Mouse (Mus musculus) erythroblast, embryonic 14.5 days (primary cell): ENCODE measurements around the gene Dyrk1a. TPM values are rescaled to one million over a fixed set of nuclear protein-coding genes. Genes with fewer than 3 reads are reported as not detected.

Source experiments
- H3K27me3 ChIP-seq: 2 replicates; pipeline ENCODE4 v1.6.1; 2012; ENCODE audit warnings: inconsistent platforms; ENCODE audit not compliant: control insufficient read depth
- H3K36me3 ChIP-seq: 2 replicates; pipeline ENCODE4 v1.6.1; 2012; ENCODE audit warnings: mild to moderate bottlenecking, inconsistent platforms; ENCODE audit not compliant: control insufficient read depth
- H3K4me1 ChIP-seq: 2 replicates; pipeline ENCODE4 v1.6.1; 2012; ENCODE audit warnings: inconsistent platforms; ENCODE audit not compliant: control insufficient read depth
- H3K4me3 ChIP-seq: replicated peaks from 2 replicates; pipeline ENCODE3; 2012; ENCODE audit warnings: moderate library complexity, mild to moderate bottlenecking, inconsistent platforms
- H3K9me3 ChIP-seq: 2 replicates; pipeline ENCODE4 v1.6.1; 2012; ENCODE audit warnings: low read length, inconsistent platforms, mixed read lengths; ENCODE audit not compliant: control insufficient read depth
- GATA1 ChIP-seq: IDR thresholded peaks from 2 replicates; pipeline ENCODE4 v1.6.1; 2012; ENCODE audit warnings: low read length, inconsistent platforms, mixed read lengths
- TAL1 ChIP-seq: IDR thresholded peaks from 3 replicates; pipeline ENCODE4 v1.6.1; 2012; ENCODE audit warnings: low read length, inconsistent platforms, mixed read lengths
- polyA plus RNA-seq: library from polyadenylated mRNA; stranded (reverse); fragments of >175 nt; gene quantifications from 2 replicates; pipeline ENCODE4 v1.2.3, GENCODE M21; 2012

Gene Dyrk1a
- polyA plus RNA-seq, 1 experiment: 2.2 TPM

DNA sequence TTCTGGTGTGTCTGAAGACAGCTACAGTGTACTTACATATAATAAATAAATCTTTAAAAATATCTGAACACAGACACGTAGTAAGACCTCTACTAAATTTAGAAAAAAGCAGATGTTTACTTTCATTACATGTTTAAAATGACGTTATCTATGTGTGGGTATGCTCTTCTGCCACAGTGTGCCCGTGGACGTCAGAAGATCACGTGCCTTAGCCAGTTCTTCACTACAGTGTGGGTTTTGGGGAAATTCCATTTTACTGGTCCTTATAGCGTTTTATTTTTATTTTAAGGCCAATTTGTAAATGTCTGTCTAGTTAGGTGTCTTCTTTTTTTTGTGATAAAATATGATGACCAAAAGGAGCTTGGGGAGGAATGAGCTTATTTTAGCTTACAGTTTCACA lies 47.4 kb downstream of the Dyrk1a start:
- H3K27me3 ChIP-seq: no peaks in the 10 kb centered on the region
- peaks cover 82% of the 10 kb centered on the region for H3K36me3 ChIP-seq
- no peaks in the 10 kb centered on the region for H3K9me3 ChIP-seq
- no peak overlapping the region for H3K4me3 ChIP-seq
- H3K4me1 ChIP-seq: peaks cover 3% of the 10 kb centered on the region
- TF ChIP-seq GATA1 (no peak), TAL1 (no peak)

DNA sequence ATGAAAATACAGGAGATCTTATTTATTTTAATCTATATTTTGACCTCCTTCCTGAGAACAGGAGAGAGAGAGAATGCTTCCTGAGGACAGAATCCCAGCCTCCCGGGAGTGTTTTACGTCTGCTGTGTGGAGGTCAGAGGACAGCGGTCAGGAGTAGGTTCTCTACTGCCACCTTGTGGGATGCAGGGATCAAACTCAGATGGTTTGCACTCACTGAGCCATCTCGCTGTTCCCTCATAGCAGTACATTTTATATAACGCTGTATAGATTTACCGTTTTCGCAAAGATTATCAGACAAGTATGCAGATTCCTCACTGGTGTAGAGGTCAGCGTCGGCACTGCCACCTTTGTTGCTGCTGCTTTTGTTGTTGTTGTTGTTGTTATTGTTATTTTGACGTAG lies 48.7 kb downstream of the Dyrk1a start:
- peaks cover 77% of the 10 kb centered on the region for H3K36me3 ChIP-seq

DNA sequence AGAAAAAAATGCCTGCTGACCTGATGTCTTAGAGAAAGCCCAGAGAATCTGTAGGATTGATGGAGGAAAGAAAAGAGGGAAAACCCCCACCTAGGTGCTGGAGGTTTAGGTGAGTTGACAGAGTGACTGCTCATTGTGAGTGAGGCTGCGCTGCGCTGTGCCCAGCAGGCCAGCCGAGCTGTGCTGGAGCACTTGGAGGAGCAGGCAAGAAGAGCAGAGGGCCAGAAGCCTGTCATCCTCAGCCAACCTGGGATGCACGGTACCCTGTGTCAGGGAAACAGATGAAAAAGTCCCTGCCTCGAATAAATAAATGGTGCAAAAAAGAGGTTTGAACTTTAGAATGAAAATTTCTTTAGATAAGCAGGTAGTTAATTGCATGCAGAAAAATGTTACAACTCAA lies 49.5 kb downstream of the Dyrk1a start:
- H3K4me3 ChIP-seq: no peak overlapping the region
- TF ChIP-seq GATA1 (no peak), TAL1 (no peak)
- peaks cover 3% of the 10 kb centered on the region for H3K4me1 ChIP-seq
- H3K36me3 ChIP-seq: peaks cover 72% of the 10 kb centered on the region
- no peaks in the 10 kb centered on the region for H3K27me3 ChIP-seq
- H3K9me3 ChIP-seq: no peaks in the 10 kb centered on the region

More for the DNA sequence above, 48.7 kb downstream of the Dyrk1a start:
- Histone ChIP-seq H3K4me3 (no peak overlapping the region), H3K9me3 (no peaks in the 10 kb centered on the region), H3K27me3 (no peaks in the 10 kb centered on the region), H3K4me1 (peaks cover 3% of the 10 kb centered on the region)
- no peak for TF ChIP-seq GATA1
- no peak for TF ChIP-seq TAL1

DNA sequence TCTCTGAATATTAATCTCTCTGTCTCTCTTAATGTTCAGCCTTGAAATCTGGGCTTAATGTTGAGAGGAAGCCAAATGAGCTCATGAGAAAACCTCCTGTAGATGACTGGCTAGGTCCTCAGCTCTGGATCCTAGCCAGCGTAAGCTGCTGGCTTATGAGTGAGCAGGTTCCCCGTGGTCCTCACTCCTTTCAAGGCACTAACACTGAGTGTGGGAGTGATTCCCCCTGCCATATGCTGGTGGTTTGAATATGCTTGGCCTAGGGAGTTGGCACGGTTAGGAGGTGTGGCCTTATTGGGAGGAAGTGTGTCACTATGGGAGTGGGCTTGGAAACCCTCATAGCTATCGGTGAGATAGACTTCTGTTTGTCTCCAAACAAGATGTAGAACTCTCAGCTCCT lies 55.1 kb downstream of the Dyrk1a start:
- peaks cover 51% of the 10 kb centered on the region for H3K36me3 ChIP-seq
- no peaks in the 10 kb centered on the region for H3K9me3 ChIP-seq
- no peak overlapping the region for H3K4me3 ChIP-seq
- peaks cover 26% of the 10 kb centered on the region for H3K4me1 ChIP-seq
- H3K27me3 ChIP-seq: no peaks in the 10 kb centered on the region
- TF ChIP-seq TAL1 (no peak), GATA1 (no peak)

DNA sequence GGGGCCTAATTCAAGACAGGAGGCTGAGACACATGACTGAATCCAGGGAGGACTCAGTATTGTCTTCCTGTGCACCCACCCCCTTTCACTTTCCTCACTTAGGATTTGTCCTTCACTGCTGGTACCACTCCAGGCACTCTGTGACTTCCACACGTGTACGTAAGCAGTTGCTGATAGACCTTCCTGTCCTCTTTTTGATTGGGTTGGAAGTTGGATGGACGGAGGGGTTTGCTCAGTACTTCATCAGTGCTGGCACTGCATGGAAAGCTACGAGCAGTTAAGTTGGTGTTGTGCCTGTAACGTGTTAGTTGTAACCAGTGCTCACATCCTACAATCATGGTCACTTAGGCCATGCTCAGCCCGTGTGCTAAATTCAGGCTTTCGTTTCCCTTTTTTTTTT lies 55.8 kb downstream of the Dyrk1a start:
- H3K4me3 ChIP-seq: no peak overlapping the region

DNA sequence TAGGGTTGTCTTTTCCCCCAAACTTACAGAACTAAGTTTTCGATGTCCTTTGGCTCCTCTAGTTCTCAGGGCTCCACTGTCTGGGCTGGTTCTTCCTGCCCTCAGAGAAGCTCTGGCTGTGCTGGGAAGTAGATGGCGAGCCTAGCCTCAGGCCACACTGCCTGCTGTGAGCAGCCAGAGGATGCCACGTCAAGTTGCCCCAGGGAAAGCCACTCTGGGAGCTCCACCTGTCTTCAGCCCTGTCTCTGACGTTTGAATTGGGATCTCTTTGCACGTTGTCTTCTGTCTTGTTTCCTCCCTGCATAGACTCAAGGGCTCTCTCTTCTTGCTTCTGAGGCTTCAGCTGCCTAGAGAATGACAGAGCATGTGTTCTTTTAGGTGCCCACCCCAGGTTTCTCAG lies 57.9 kb downstream of the Dyrk1a start:
- peaks cover 37% of the 10 kb centered on the region for H3K4me1 ChIP-seq
- H3K36me3 ChIP-seq: peaks cover 27% of the 10 kb centered on the region
- H3K27me3 ChIP-seq: no peaks in the 10 kb centered on the region
- H3K9me3 ChIP-seq: no peaks in the 10 kb centered on the region
- TF ChIP-seq GATA1 (no peak), TAL1 (no peak)
- H3K4me3 ChIP-seq: no peak overlapping the region

More for the DNA sequence above, 55.8 kb downstream of the Dyrk1a start:
- Histone ChIP-seq H3K36me3 (peaks cover 43% of the 10 kb centered on the region), H3K27me3 (no peaks in the 10 kb centered on the region), H3K9me3 (no peaks in the 10 kb centered on the region), H3K4me1 (peaks cover 26% of the 10 kb centered on the region)
- no peak for TF ChIP-seq TAL1
- TF ChIP-seq GATA1: no peak

DNA sequence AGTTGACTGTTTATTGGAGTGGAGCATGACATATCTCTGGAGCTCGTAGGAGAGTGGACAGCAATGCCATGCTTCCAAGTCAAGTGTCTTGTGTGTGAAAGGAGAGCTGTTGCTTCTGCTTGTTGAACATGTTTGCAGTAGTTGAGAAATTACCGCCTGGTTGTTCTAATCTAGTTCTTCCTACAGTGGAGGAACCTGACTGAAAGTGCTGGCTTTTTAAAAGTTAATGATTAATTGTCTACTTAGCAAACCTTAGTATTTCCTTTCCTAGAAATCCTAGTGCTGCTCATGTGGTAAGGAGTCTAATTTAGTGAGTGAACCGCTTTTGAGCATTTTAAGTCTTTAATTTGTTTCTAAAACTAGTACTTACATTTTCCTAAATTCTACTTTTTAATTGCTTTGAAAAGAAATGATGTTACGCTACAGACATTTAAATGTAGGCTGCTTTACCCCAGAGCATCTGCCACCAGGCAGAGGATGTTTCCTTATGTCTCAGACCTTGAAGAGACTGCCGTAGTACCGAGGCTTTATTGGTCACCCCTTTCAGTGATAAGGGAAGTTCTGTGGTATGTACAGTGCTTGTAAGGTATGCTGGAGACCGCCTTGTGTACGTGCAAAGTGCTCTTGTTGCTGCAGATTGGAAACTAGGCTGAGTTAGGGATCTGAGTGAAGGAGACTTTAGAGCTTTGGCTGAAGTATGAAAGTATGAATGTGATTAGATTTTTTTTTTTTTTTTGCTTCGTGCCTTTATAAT lies 59.3 kb downstream of the Dyrk1a start:
- no peak for TF ChIP-seq TAL1
- TF ChIP-seq GATA1: no peak
- H3K9me3 ChIP-seq: no peaks in the 10 kb centered on the region
- H3K4me1 ChIP-seq: peaks cover 43% of the 10 kb centered on the region
- H3K36me3 ChIP-seq: peaks cover 27% of the 10 kb centered on the region
- no peak overlapping the region for H3K4me3 ChIP-seq
- H3K27me3 ChIP-seq: no peaks in the 10 kb centered on the region

DNA sequence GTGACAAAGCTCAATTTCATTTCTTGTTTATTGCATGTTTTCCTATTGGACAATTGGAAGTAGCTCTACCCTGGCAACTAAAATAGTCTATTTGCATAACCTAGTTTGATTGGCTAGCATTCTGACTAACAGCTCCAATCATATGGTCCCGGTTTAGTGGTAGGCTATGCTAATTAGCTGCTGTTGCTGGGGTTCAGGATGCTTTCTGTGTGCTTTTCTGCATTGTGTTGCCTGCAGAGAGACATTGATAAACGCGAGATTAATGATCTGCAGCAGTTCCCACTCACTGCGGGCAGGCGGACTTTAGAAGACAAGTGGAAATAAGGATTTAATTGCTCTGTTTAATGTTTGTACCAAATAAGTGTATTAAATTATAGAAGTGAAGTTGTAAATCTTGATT lies 62.2 kb downstream of the Dyrk1a start:
- H3K4me1 ChIP-seq: peaks cover 35% of the 10 kb centered on the region
- TF ChIP-seq TAL1 (no peak), GATA1 (no peak)
- peaks cover 17% of the 10 kb centered on the region for H3K36me3 ChIP-seq
- H3K27me3 ChIP-seq: no peaks in the 10 kb centered on the region
- no peak overlapping the region for H3K4me3 ChIP-seq
- no peaks in the 10 kb centered on the region for H3K9me3 ChIP-seq

DNA sequence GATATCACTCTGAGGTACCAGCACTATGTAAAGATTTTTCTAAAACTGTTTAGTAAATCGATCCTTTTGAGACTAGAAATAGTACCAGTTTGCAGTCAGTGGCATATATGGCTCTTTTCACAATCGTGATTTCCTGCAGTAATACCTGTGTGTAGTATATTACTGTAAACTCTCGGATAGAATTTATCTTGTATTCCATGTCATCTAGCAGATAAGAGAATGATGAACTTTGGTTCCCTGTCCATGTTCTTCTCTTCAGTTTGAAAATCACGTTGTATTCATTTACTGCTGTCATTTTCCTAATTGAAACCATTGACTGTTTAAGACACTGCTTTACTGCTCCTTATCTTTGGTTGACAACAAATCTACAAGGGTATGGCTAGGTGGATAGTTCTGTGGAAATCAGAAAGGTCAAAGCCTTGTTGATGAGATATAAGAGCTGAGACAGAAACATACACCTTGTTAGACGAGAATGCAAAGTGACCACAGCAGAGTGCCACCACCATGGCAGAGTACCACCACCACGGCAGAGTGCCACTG lies 62.7 kb downstream of the Dyrk1a start:
- Histone ChIP-seq H3K36me3 (peaks cover 13% of the 10 kb centered on the region), H3K4me3 (no peak overlapping the region), H3K4me1 (peaks cover 33% of the 10 kb centered on the region), H3K9me3 (no peaks in the 10 kb centered on the region), H3K27me3 (no peaks in the 10 kb centered on the region)
- TF ChIP-seq TAL1: no peak
- no peak for TF ChIP-seq GATA1

DNA sequence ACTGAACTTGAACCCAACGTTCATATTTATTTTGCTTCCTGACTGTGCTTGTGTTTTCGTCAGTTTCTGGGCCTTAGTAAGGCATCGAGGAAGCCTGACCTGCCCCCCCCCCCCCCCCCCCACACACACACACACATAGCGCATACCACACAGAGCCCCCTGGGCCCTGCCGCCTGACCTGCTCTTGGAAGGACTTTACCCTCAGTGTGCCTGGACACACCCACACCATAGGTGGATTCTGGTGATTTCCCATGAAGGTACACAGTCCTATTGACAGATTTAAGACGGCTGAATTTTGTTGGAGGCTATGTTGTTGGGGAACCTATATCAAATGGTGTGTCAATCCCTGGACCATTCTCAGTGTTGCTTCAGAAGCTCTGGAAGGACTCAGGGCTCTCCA lies 63.2 kb downstream of the Dyrk1a start:
- TF ChIP-seq TAL1 (no peak), GATA1 (no peak)
- Histone ChIP-seq H3K27me3 (no peaks in the 10 kb centered on the region), H3K4me3 (no peak overlapping the region), H3K4me1 (peaks cover 30% of the 10 kb centered on the region), H3K36me3 (peaks cover 10% of the 10 kb centered on the region), H3K9me3 (no peaks in the 10 kb centered on the region)
